Mouse (Mus musculus) liver, postnatal 0 days (tissue): ENCODE results near the gene Gm20388.

Experiments used
- CTCF ChIP-seq: sonication (generic); IDR thresholded peaks from 2 replicates; pipeline ENCODE4 v1.5.1; 2016; ENCODE audit warnings: antibody characterized with exemption, low read depth
- EP300 ChIP-seq: IDR thresholded peaks from 2 replicates; pipeline ENCODE4 v1.6.1; 2016; ENCODE audit warnings: antibody characterized with exemption, low read depth, mild to moderate bottlenecking

- no peak for TF ChIP-seq CTCF
- no peak for TF ChIP-seq EP300
Observed at GRCm38 (mm10) chr8:120289698-120290181, 379.1 kb downstream of the Gm20388 start.
